Mouse (Mus musculus) midbrain, embryonic 11.5 days (tissue): ENCODE measurements around the gene Lin9. TPM values are rescaled to one million over a fixed set of nuclear protein-coding genes. Genes with fewer than 3 reads are reported as not detected.

Experiments used
- ATAC-seq: fragments of 200-750 bp; cut with Nextera tagmentation; 2 replicates; pipeline ENCODE4 v1.8.0; 2017; ENCODE audit warnings: moderate TSS enrichment, moderate library complexity; ENCODE audit not compliant: low FRiP score
- DNase-seq: peaks from one replicate; pipeline ENCODE4 v3.0.0; 2015; ENCODE audit warnings: low spot score; ENCODE audit errors: missing footprints
- H3K27ac ChIP-seq: fragments of 300-500 bp; sonication (generic); 2 replicates; pipeline ENCODE4 v1.5.1; 2014; ENCODE audit warnings: low read depth, low read length
- H3K27me3 ChIP-seq: fragments of 300-500 bp; sonication (generic); 2 replicates; pipeline ENCODE4 v1.6.1; 2014; ENCODE audit warnings: mild to moderate bottlenecking, low read length, moderate library complexity, mixed read lengths; ENCODE audit not compliant: control insufficient read depth, insufficient read depth
- H3K36me3 ChIP-seq: fragments of 300-500 bp; sonication (generic); 2 replicates; pipeline ENCODE4 v1.6.1; 2014; ENCODE audit warnings: mild to moderate bottlenecking, low read length, moderate library complexity, mixed read lengths; ENCODE audit not compliant: control insufficient read depth, insufficient read depth
- H3K4me1 ChIP-seq: fragments of 300-500 bp; sonication (generic); 2 replicates; pipeline ENCODE4 v1.6.1; 2014; ENCODE audit warnings: low read length; ENCODE audit not compliant: control insufficient read depth, insufficient read depth
- H3K4me2 ChIP-seq: fragments of 300-500 bp; sonication (generic); 2 replicates; pipeline ENCODE4 v1.6.1; 2014; ENCODE audit warnings: mild to moderate bottlenecking, moderate library complexity
- H3K4me3 ChIP-seq: fragments of 300-500 bp; sonication (generic); 2 replicates; pipeline ENCODE4 v1.5.1; 2014; ENCODE audit warnings: low read depth, low read length
- H3K9ac ChIP-seq: fragments of 300-500 bp; sonication (generic); 2 replicates; pipeline ENCODE4 v1.6.1; 2014; ENCODE audit warnings: low read length
- H3K9me3 ChIP-seq: fragments of 300-500 bp; sonication (generic); 2 replicates; pipeline ENCODE4 v1.6.1; 2016; ENCODE audit warnings: low read length; ENCODE audit not compliant: control insufficient read depth
- WGBS: fragments of 180-500 bp; shearing (Covaris S2); extraction: QIAGEN DNeasy Blood & Tissue Kit; methylation state at CpG from one replicate; pipeline ENCODE4 v1.1.7; 2014; 5-methylcytosine and 5-hydroxymethylcytosine counted together
- polyA plus RNA-seq: library from polyadenylated mRNA; unstranded; fragments of >200 nt; fragmentation: Nextera tagmentation; extraction: Ambion mirVana; gene quantifications from 2 replicates; pipeline ENCODE4 v1.2.1, GENCODE M21; 2014

The Lin9 gene
- polyA plus RNA-seq, 1 experiment from 2014 or later = 26.2 TPM

GRCm38 (mm10) chr1:180719951-180720689 lies 79.2 kb downstream of the Lin9 start:
- no peak overlapping the region for H3K4me3 ChIP-seq
- no peaks in the 10 kb centered on the region for H3K36me3 ChIP-seq
- H3K27ac ChIP-seq = no peak overlapping the region
- H3K27me3 ChIP-seq = no peaks in the 10 kb centered on the region
- H3K9me3 ChIP-seq = no peaks in the 10 kb centered on the region
- H3K9ac ChIP-seq = no peak overlapping the region
- peak; percentile 57; the same call in 1 of the 2 replicates for ATAC-seq
- H3K4me1 ChIP-seq = no peaks in the 10 kb centered on the region
- WGBS = 48% methylated on average over 5 of the region's 5 CpGs
- H3K4me2 ChIP-seq = no peak overlapping the region
- DNase-seq = peak; percentile 99

- Histone ChIP-seq H3K27me3 (no peaks in the 10 kb centered on the region), H3K4me1 (peaks cover 13% of the 10 kb centered on the region), H3K27ac (no peak overlapping the region), H3K36me3 (no peaks in the 10 kb centered on the region), H3K9me3 (no peaks in the 10 kb centered on the region), H3K4me2 (no peak overlapping the region), H3K9ac (no peak overlapping the region), H3K4me3 (no peak overlapping the region)
- WGBS = 64% methylated on average over 1 of the region's 1 CpGs
- no peak for ATAC-seq
- DNase-seq = no peak
Observed at GRCm38 (mm10) chr1:180722608-180723007, 81.7 kb downstream of the Lin9 start.

- no peak overlapping the region for H3K4me3 ChIP-seq
- H3K9me3 ChIP-seq = no peaks in the 10 kb centered on the region
- H3K4me2 ChIP-seq = no peak overlapping the region
- H3K9ac ChIP-seq = no peak overlapping the region
- DNase-seq (no peak), ATAC-seq (no peak)
- no peak overlapping the region for H3K27ac ChIP-seq
- WGBS = 82% methylated on average over 1 of the region's 1 CpGs
- H3K4me1 ChIP-seq = peaks cover 16% of the 10 kb centered on the region
- H3K36me3 ChIP-seq = no peaks in the 10 kb centered on the region
- H3K27me3 ChIP-seq = no peaks in the 10 kb centered on the region
Observed at GRCm38 (mm10) chr1:180723701-180724238, 82.8 kb downstream of the Lin9 start.

GRCm38 (mm10) chr1:180725704-180726179 lies 84.8 kb downstream of the Lin9 start, which contains the start of gene Acbd3:
Gene Acbd3, plus strand, starts transcription at chr1:180726043.
- no peaks in the 10 kb centered on the region for H3K36me3 ChIP-seq
- H3K9me3 ChIP-seq = no peaks in the 10 kb centered on the region
- peaks cover 16% of the 10 kb centered on the region for H3K4me1 ChIP-seq
- H3K9ac ChIP-seq = peak within 1 kb of the TSS; percentile 93
- peak within 1 kb of the TSS; percentile 84 for H3K4me3 ChIP-seq
- DNase-seq (peak; percentile 99), ATAC-seq (peak; percentile 95)
- peak within 1 kb of the TSS; percentile 87 for H3K27ac ChIP-seq
- WGBS = 1% methylated on average over 50 of the region's 52 CpGs
- peak within 1 kb of the TSS; percentile 71 for H3K4me2 ChIP-seq
- no peaks in the 10 kb centered on the region for H3K27me3 ChIP-seq

GRCm38 (mm10) chr1:180726183-180726582 lies 85.2 kb downstream of the Lin9 start:
- ATAC-seq = no peak; the same call in 1 of the 2 replicates
- WGBS = under 1% methylated on average over 39 of the region's 42 CpGs
- H3K27ac ChIP-seq = peak overlapping the region; percentile 87
- peak overlapping the region; percentile 84 for H3K4me3 ChIP-seq
- H3K36me3 ChIP-seq = no peaks in the 10 kb centered on the region
- H3K4me2 ChIP-seq = peak overlapping the region; percentile 71
- peak overlapping the region; percentile 93 for H3K9ac ChIP-seq
- peak; percentile 94 for DNase-seq
- H3K9me3 ChIP-seq = no peaks in the 10 kb centered on the region
- H3K27me3 ChIP-seq = no peaks in the 10 kb centered on the region
- peaks cover 16% of the 10 kb centered on the region for H3K4me1 ChIP-seq

GRCm38 (mm10) chr1:180729231-180729630 lies 88.3 kb downstream of the Lin9 start:
- H3K9ac ChIP-seq = no peak overlapping the region
- H3K4me2 ChIP-seq = no peak overlapping the region
- 93% methylated on average over 3 of the region's 3 CpGs for WGBS
- no peak overlapping the region for H3K27ac ChIP-seq
- H3K36me3 ChIP-seq = no peaks in the 10 kb centered on the region
- no peak overlapping the region for H3K4me3 ChIP-seq
- DNase-seq (peak; percentile 62), ATAC-seq (no peak)
- H3K27me3 ChIP-seq = no peaks in the 10 kb centered on the region
- no peaks in the 10 kb centered on the region for H3K9me3 ChIP-seq
- H3K4me1 ChIP-seq = peaks cover 16% of the 10 kb centered on the region

Other genes starting within 250 kb of the Lin9 start
- gene Stum, start 157.6 kb upstream of the Lin9 start, polyA plus RNA-seq = 1.0 TPM in 2 replicates
- gene Parp1, start 72.2 kb upstream of the Lin9 start, polyA plus RNA-seq = 188 and 213 TPM in 2 replicates
- gene Mixl1, start 55.9 kb downstream of the Lin9 start, polyA plus RNA-seq = 0.08 TPM in 1 of 2 replicates, not detected in the other
- 20.8 and 21.6 TPM in 2 replicates for gene Acbd3, start 84.9 kb downstream of the Lin9 start, polyA plus RNA-seq
- gene H3f3a, start 172.8 kb downstream of the Lin9 start, polyA plus RNA-seq = 3,662 and 3,728 TPM in 2 replicates
- 34.1 and 35.1 TPM in 2 replicates for gene Sde2, start 210.0 kb downstream of the Lin9 start, polyA plus RNA-seq